Mouse (Mus musculus): Measurements from ENCODE around the gene Camk1. TPM values are rescaled to one million over a fixed set of nuclear protein-coding genes. Genes with fewer than 3 reads are reported as not detected.

The Camk1 gene
- 26.1 TPM for polyA plus RNA-seq (2015; fragmentation: Illumina TruSeq; extraction: RNeasy Lipid Tissue Mini Kit (QIAGEN cat#74804); ENCODE audit: insufficient read depth, low replicate concordance)

GRCm38 (mm10) chr6:113343177-113344092 is at the start of gene Camk1:
Gene Camk1, minus strand, starts transcription at chr6:113343984.

GRCm38 (mm10) chr6:113388960-113389359 is 45.2 kb upstream of the Camk1 start, which contains the start of gene Ttll3:
Gene Ttll3, plus strand, starts transcription at chr6:113389260.

GRCm38 (mm10) chr6:113377496-113378385 is 34.0 kb upstream of the Camk1 start, which contains the start of the genes Tada3 and Arpc4:
Gene Tada3, minus strand, starts transcription at chr6:113377883.
Gene Arpc4, plus strand, starts transcription at chr6:113378115.

GRCm38 (mm10) chr6:113326533-113327315 is 17.1 kb downstream of the Camk1 start, which contains the start of gene Ogg1:
Gene Ogg1, plus strand, starts transcription at chr6:113326972.

GRCm38 (mm10) chr6:113306986-113307349 is 36.8 kb downstream of the Camk1 start, which contains the start of gene Brpf1:
Gene Brpf1, plus strand, starts transcription at chr6:113307137.

Other genes starting within 250 kb of the Camk1 start
- 0.06 TPM for gene Lhfpl4, start 148.6 kb downstream of the Camk1 start, polyA plus RNA-seq (2015; fragmentation: Illumina TruSeq; extraction: RNeasy Lipid Tissue Mini Kit (QIAGEN cat#74804); ENCODE audit: insufficient read depth, low replicate concordance)
- gene Mtmr14, start 106.1 kb downstream of the Camk1 start, polyA plus RNA-seq (2015; fragmentation: Illumina TruSeq; extraction: RNeasy Lipid Tissue Mini Kit (QIAGEN cat#74804); ENCODE audit: insufficient read depth, low replicate concordance), result 45.3 TPM
- gene Cpne9, start 61.7 kb downstream of the Camk1 start, polyA plus RNA-seq (2015; fragmentation: Illumina TruSeq; extraction: RNeasy Lipid Tissue Mini Kit (QIAGEN cat#74804); ENCODE audit: insufficient read depth, low replicate concordance), result 0.22 TPM
- gene Brpf1, start 36.8 kb downstream of the Camk1 start, polyA plus RNA-seq (2015; fragmentation: Illumina TruSeq; extraction: RNeasy Lipid Tissue Mini Kit (QIAGEN cat#74804); ENCODE audit: insufficient read depth, low replicate concordance), result 28.8 TPM
- 8.3 TPM for gene Ogg1, start 17.0 kb downstream of the Camk1 start, polyA plus RNA-seq (2015; fragmentation: Illumina TruSeq; extraction: RNeasy Lipid Tissue Mini Kit (QIAGEN cat#74804); ENCODE audit: insufficient read depth, low replicate concordance)
- 7.6 TPM for gene Tada3, start 33.9 kb upstream of the Camk1 start, polyA plus RNA-seq (2015; fragmentation: Illumina TruSeq; extraction: RNeasy Lipid Tissue Mini Kit (QIAGEN cat#74804); ENCODE audit: insufficient read depth, low replicate concordance)
- gene Arpc4, start 34.1 kb upstream of the Camk1 start, polyA plus RNA-seq (2015; fragmentation: Illumina TruSeq; extraction: RNeasy Lipid Tissue Mini Kit (QIAGEN cat#74804); ENCODE audit: insufficient read depth, low replicate concordance), result 323 TPM
- gene Ttll3, start 45.3 kb upstream of the Camk1 start, polyA plus RNA-seq (2015; fragmentation: Illumina TruSeq; extraction: RNeasy Lipid Tissue Mini Kit (QIAGEN cat#74804); ENCODE audit: insufficient read depth, low replicate concordance), result 14.6 TPM
- gene Rpusd3, start 75.4 kb upstream of the Camk1 start, polyA plus RNA-seq (2015; fragmentation: Illumina TruSeq; extraction: RNeasy Lipid Tissue Mini Kit (QIAGEN cat#74804); ENCODE audit: insufficient read depth, low replicate concordance), result 3.2 TPM
- 1.0 TPM for gene Cidec, start 91.8 kb upstream of the Camk1 start, polyA plus RNA-seq (2015; fragmentation: Illumina TruSeq; extraction: RNeasy Lipid Tissue Mini Kit (QIAGEN cat#74804); ENCODE audit: insufficient read depth, low replicate concordance)
- 36.6 TPM for gene Jagn1, start 98.6 kb upstream of the Camk1 start, polyA plus RNA-seq (2015; fragmentation: Illumina TruSeq; extraction: RNeasy Lipid Tissue Mini Kit (QIAGEN cat#74804); ENCODE audit: insufficient read depth, low replicate concordance)
- gene Il17re, start 114.5 kb upstream of the Camk1 start, polyA plus RNA-seq (2015; fragmentation: Illumina TruSeq; extraction: RNeasy Lipid Tissue Mini Kit (QIAGEN cat#74804); ENCODE audit: insufficient read depth, low replicate concordance), result 0.30 TPM
- 1.5 TPM for gene Il17rc, start 127.4 kb upstream of the Camk1 start, polyA plus RNA-seq (2015; fragmentation: Illumina TruSeq; extraction: RNeasy Lipid Tissue Mini Kit (QIAGEN cat#74804); ENCODE audit: insufficient read depth, low replicate concordance)
- gene Creld1, start 139.3 kb upstream of the Camk1 start, polyA plus RNA-seq (2015; fragmentation: Illumina TruSeq; extraction: RNeasy Lipid Tissue Mini Kit (QIAGEN cat#74804); ENCODE audit: insufficient read depth, low replicate concordance), result 8.4 TPM
- gene Prrt3, start 157.9 kb upstream of the Camk1 start, polyA plus RNA-seq (2015; fragmentation: Illumina TruSeq; extraction: RNeasy Lipid Tissue Mini Kit (QIAGEN cat#74804); ENCODE audit: insufficient read depth, low replicate concordance), result not detected
- 72.2 TPM for gene Emc3, start 187.7 kb upstream of the Camk1 start, polyA plus RNA-seq (2015; fragmentation: Illumina TruSeq; extraction: RNeasy Lipid Tissue Mini Kit (QIAGEN cat#74804); ENCODE audit: insufficient read depth, low replicate concordance)
- 7.1 TPM for gene Fancd2, start 187.7 kb upstream of the Camk1 start, polyA plus RNA-seq (2015; fragmentation: Illumina TruSeq; extraction: RNeasy Lipid Tissue Mini Kit (QIAGEN cat#74804); ENCODE audit: insufficient read depth, low replicate concordance)

Measured in spleen, adult 10 weeks (tissue).